Mouse (Mus musculus): Measurements from ENCODE around the gene D430041D05Rik.

Gene D430041D05Rik

GRCm38 (mm10) chr2:104333952-104334351 lies 76.9 kb downstream of the D430041D05Rik start:
- no peak for DNase-seq

GRCm38 (mm10) chr2:104332707-104333106 lies 78.1 kb downstream of the D430041D05Rik start:
- no peak for DNase-seq

- no peak for DNase-seq
Observed at GRCm38 (mm10) chr2:104331261-104331660, 79.6 kb downstream of the D430041D05Rik start.

- no peak for DNase-seq
Observed at GRCm38 (mm10) chr2:104327116-104327794, 83.6 kb downstream of the D430041D05Rik start.

- no peak for DNase-seq
Observed at GRCm38 (mm10) chr2:104323773-104324172, 87.0 kb downstream of the D430041D05Rik start.

- no peak for DNase-seq
Observed at GRCm38 (mm10) chr2:104323351-104323750, 87.5 kb downstream of the D430041D05Rik start.

GRCm38 (mm10) chr2:104320061-104320624 lies 90.7 kb downstream of the D430041D05Rik start:
- DNase-seq, result no peak

- no peak for DNase-seq
Observed at GRCm38 (mm10) chr2:104319443-104319842, 91.4 kb downstream of the D430041D05Rik start.

GRCm38 (mm10) chr2:104318881-104319280 lies 91.9 kb downstream of the D430041D05Rik start:
- DNase-seq, result no peak

GRCm38 (mm10) chr2:104318259-104318658 lies 92.6 kb downstream of the D430041D05Rik start:
- DNase-seq, result peak; percentile 39

- DNase-seq, result no peak
Observed at GRCm38 (mm10) chr2:104317631-104318030, 93.2 kb downstream of the D430041D05Rik start.

GRCm38 (mm10) chr2:104316483-104316882 lies 94.3 kb downstream of the D430041D05Rik start:
- DNase-seq, result no peak

- DNase-seq, result no peak
Observed at GRCm38 (mm10) chr2:104313246-104313645, 97.6 kb downstream of the D430041D05Rik start.

- no peak for DNase-seq
Observed at GRCm38 (mm10) chr2:104307102-104307501, 103.7 kb downstream of the D430041D05Rik start.

GRCm38 (mm10) chr2:104305722-104306121 lies 105.1 kb downstream of the D430041D05Rik start:
- DNase-seq, result no peak

- no peak for DNase-seq
Observed at GRCm38 (mm10) chr2:104299912-104300311, 110.9 kb downstream of the D430041D05Rik start.

GRCm38 (mm10) chr2:104299160-104299559 lies 111.7 kb downstream of the D430041D05Rik start:
- no peak for DNase-seq

GRCm38 (mm10) chr2:104286821-104287220 lies 124.0 kb downstream of the D430041D05Rik start:
- DNase-seq, result no peak

GRCm38 (mm10) chr2:104283401-104283955 lies 127.3 kb downstream of the D430041D05Rik start:
- no peak for DNase-seq

GRCm38 (mm10) chr2:104282835-104283234 lies 128.0 kb downstream of the D430041D05Rik start:
- DNase-seq, result no peak

- DNase-seq, result no peak
Observed at GRCm38 (mm10) chr2:104267049-104267448, 143.8 kb downstream of the D430041D05Rik start.

- no peak for DNase-seq
Observed at GRCm38 (mm10) chr2:104261741-104262067, 149.1 kb downstream of the D430041D05Rik start.

- no peak for DNase-seq
Observed at GRCm38 (mm10) chr2:104260920-104261740, 149.7 kb downstream of the D430041D05Rik start.

- no peak for DNase-seq
Observed at GRCm38 (mm10) chr2:104256585-104256984, 154.2 kb downstream of the D430041D05Rik start.

All from cerebellum, adult 11 months (tissue).